Mouse (Mus musculus) olfactory bulb, adult 2 months (tissue): Measurements from ENCODE around the gene Top2a. TPM values are rescaled to one million over a fixed set of nuclear protein-coding genes. Genes with fewer than 3 reads are reported as not detected.

Source experiments
- H3K27ac ChIP-seq: fragments of 200-500 bp; 2 replicates; pipeline ENCODE4 v1.5.1; 2012; ENCODE audit warnings: low read depth, low read length; ENCODE audit not compliant: insufficient read depth
- H3K4me1 ChIP-seq: fragments of 200-500 bp; 2 replicates; pipeline ENCODE4 v1.6.1; 2012; ENCODE audit warnings: low read length; ENCODE audit not compliant: control insufficient read depth, insufficient read depth
- H3K4me3 ChIP-seq: fragments of 200-500 bp; 2 replicates; pipeline ENCODE4 v1.5.1; 2012; ENCODE audit warnings: mild to moderate bottlenecking, low read depth, low read length, moderate library complexity; ENCODE audit not compliant: insufficient read depth
- CTCF ChIP-seq: fragments of 200-500 bp; IDR thresholded peaks from 2 replicates; pipeline ENCODE4 v1.5.1; 2012; ENCODE audit warnings: low read depth, mild to moderate bottlenecking, low read length, moderate library complexity; ENCODE audit not compliant: insufficient read depth
- POLR2A ChIP-seq: fragments of 200-500 bp; IDR thresholded peaks from 2 replicates; pipeline ENCODE4 v1.6.1; 2012; ENCODE audit warnings: mild to moderate bottlenecking, low read depth, low read length, moderate library complexity; ENCODE audit not compliant: insufficient read depth
- WGBS: fragments of 180-500 bp; shearing (Covaris S2); methylation state at CpG from one replicate; pipeline ENCODE4 v1.1.7; 2018; 5-methylcytosine and 5-hydroxymethylcytosine counted together
- polyA plus RNA-seq: library from polyadenylated mRNA; stranded (reverse); fragments of >200 nt; gene quantifications from 2 replicates; pipeline ENCODE4 v1.2.4, GENCODE M21; 2012; ENCODE audit warnings: low replicate concordance; ENCODE audit not compliant: missing spikeins, insufficient read depth, insufficient read length

The Top2a gene
- polyA plus RNA-seq, 1 experiment = 288 TPM

- TF ChIP-seq POLR2A = no peak
- no peak for TF ChIP-seq CTCF
- H3K4me1 ChIP-seq = 0 out of 2 replicates have a peak, but pooled peaks cover 5% of the 10 kb centered on the region
- no peak overlapping the region for H3K27ac ChIP-seq
- no peak overlapping the region for H3K4me3 ChIP-seq
- 62% methylated on average over 15 of the region's 15 CpGs for WGBS
These were observed 45.4 kb downstream of the Top2a start for GRCm38 (mm10) chr11:98978526-98979148.

- WGBS = 41% methylated on average over 5 of the region's 5 CpGs
- Histone ChIP-seq H3K4me3 (no peak overlapping the region), H3K4me1 (peaks cover 16% of the 10 kb centered on the region), H3K27ac (no peak overlapping the region)
- TF ChIP-seq CTCF (0 out of 2 replicates have a peak, but pooled peaks have one; percentile 10), POLR2A (no peak)
These were observed 48.9 kb downstream of the Top2a start for GRCm38 (mm10) chr11:98974871-98975719.

DNA sequence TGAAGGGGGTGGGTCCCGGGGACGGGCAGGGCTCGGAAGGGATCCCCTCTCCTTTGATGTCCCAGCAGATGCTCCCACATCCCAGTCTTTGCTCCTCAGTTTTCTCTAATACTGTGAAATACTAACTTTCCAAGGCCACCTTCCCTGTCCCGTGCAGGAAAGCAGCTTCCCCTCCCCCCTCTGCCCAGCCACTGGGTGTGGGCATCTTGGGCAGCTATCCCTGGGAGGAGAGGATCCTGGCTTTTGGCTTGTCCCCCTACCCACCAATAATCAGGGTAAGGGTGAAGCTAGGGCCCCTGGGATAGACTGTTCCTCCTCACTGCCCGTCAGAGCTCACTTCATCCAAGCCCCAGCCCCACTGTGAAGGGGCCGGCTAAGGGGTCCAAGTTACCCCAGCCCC is 49.8 kb downstream of the Top2a start:
- Histone ChIP-seq H3K4me3 (no peak overlapping the region), H3K4me1 (peaks cover 23% of the 10 kb centered on the region), H3K27ac (no peak overlapping the region)
- WGBS = 87% methylated on average over 6 of the region's 6 CpGs
- TF ChIP-seq POLR2A (no peak), CTCF (no peak)

- no peak overlapping the region for H3K4me3 ChIP-seq
These were observed 50.4 kb downstream of the Top2a start for GRCm38 (mm10) chr11:98973584-98973983.

DNA sequence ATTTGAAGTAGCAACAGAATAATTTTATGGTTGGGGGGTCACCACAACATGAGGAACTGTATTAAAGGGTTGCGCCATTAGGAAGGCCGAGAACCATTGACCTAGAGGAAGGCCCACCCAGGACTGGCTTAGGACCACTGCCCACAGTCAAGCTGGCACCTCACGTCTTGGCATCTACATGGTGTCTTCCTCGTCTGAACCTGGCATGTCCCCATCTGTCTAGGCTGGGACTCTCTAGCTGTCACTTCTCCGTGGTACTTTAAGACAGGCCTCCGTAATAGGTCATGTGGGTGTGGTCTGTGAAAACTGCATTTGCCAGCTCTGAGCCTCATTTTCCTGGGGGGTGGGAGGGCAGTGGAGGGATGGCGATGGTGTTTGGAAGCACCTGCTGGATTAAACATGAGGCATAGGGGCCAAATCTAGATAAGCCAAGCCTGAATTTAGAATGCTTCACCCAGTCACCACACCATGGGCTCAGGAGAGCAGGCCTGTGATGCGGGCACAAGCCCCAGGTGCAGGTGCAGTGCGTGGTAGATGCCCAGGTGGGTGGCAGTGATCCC is 51.1 kb downstream of the Top2a start:
- TF ChIP-seq POLR2A (no peak), CTCF (no peak)
- WGBS = 86% methylated on average over 9 of the region's 9 CpGs
- no peak overlapping the region for H3K27ac ChIP-seq
- peaks cover 35% of the 10 kb centered on the region for H3K4me1 ChIP-seq
- no peak overlapping the region for H3K4me3 ChIP-seq

More at GRCm38 (mm10) chr11:98973584-98973983, 50.4 kb downstream of the Top2a start:
- 82% methylated on average over 14 of the region's 14 CpGs for WGBS
- H3K4me1 ChIP-seq = peaks cover 29% of the 10 kb centered on the region
- no peak overlapping the region for H3K27ac ChIP-seq
- no peak for TF ChIP-seq CTCF
- no peak for TF ChIP-seq POLR2A

DNA sequence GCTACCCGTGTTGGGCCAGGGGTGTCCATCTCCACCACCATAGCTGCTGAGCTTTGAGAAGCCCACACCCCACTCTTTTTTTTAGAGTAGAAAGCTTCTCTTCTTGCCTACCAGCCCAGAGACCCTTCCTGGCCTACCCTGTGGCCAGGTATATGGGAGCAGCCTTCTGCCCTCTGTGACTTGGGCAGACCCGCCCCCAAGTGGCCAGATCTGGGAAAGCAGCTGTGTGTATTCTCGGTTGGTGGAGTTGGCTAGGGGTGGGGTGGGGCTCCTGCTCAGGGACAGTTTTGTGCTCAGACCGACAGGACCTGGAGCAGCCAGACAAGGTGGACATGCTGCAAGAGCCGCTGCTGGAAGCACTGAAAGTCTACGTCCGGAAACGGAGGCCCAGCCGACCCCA is 51.8 kb downstream of the Top2a start:
- Histone ChIP-seq H3K4me3 (no peak overlapping the region), H3K27ac (no peak overlapping the region), H3K4me1 (peaks cover 36% of the 10 kb centered on the region)
- TF ChIP-seq CTCF (peak; percentile 95), POLR2A (no peak)
- WGBS = 53% methylated on average over 9 of the region's 9 CpGs

DNA sequence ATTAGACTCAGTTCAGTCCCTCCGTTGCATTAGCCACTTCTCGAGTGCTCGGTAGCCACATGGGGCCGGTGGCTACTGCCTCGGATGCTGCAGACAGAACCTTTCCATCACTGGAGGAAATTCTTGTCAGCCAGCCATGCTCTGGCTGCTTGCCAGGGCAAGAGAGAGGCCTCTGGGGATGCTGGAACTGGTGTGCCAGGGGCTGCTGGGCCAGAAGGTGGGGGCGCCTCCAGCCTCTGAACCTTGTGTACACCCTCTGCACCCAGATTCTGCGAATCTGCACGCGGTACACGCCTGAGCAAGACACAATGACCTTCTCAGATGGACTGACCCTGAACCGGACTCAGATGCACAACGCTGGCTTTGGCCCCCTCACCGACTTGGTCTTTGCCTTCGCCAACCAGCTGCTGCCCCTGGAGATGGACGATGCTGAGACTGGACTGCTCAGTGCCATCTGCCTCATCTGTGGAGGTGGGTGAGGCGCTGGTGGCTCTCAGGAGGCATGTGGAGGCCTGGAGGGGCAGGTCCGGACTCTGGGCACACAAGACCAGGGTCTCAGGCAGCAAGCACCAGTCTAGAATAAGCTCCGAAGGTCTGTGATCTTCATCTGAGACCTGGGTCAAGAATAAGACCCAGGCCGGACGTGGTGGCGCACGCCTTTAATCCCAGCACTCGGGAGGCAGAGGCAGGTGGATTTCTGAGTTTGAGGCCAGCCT is 52.5 kb downstream of the Top2a start:
- no peak for TF ChIP-seq CTCF
- no peak for TF ChIP-seq POLR2A
- H3K4me1 ChIP-seq = peaks cover 44% of the 10 kb centered on the region
- 64% methylated on average over 23 of the region's 23 CpGs for WGBS
- H3K27ac ChIP-seq = no peak overlapping the region
- H3K4me3 ChIP-seq = no peak overlapping the region

DNA sequence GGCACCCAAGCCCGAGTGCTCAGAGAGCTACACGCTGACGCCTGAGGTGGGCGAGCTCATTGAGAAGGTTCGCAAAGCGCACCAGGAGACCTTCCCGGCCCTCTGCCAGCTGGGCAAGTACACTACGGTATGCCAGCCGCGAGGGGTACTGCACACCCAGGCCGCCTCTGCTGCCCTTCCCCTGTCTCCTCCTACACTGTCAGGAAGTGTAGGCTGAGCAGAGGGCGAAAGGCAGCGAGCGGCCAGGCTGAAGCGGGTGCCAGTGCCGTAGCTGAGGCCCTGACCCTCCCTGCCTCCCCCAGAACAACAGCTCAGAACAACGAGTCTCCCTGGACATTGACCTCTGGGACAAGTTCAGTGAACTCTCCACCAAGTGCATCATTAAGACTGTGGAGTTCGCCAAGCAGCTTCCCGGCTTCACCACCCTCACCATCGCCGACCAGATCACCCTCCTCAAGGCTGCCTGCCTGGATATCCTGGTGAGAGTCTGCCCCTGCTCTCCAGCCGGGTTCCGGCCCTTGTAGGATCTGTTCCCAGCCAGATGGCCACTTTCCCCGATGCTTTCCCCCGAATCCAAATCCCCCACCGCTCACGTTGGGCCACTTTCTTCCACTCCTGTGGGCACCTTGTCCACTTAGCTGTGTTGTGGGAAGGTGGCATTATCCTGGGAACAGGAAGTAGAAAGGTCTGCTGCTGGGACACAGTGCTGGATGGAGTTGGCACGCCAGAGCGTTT is 53.6 kb downstream of the Top2a start:
- no peak overlapping the region for H3K4me3 ChIP-seq
- TF ChIP-seq POLR2A (no peak), CTCF (no peak)
- H3K4me1 ChIP-seq = peaks cover 54% of the 10 kb centered on the region
- 53% methylated on average over 29 of the region's 29 CpGs for WGBS
- no peak overlapping the region for H3K27ac ChIP-seq
